Mouse (Mus musculus) heart, embryonic 10.5 days (tissue): ENCODE results near the gene Rrp7a. TPM values are rescaled to one million over a fixed set of nuclear protein-coding genes. Genes with fewer than 3 reads are reported as not detected.
"Not testable (repeated sequence)": the region's sequence is repeated elsewhere in the genome, so short reads cannot be mapped to it uniquely, and the experiment has no call there.

ENCODE experiments used
- DNase-seq: peaks from one replicate; pipeline ENCODE4 v3.0.0-alpha.2; 2017; ENCODE audit warnings: low spot score
- H3K27ac ChIP-seq: fragments of 300-500 bp; sonication (generic); 2 replicates; pipeline ENCODE4 v1.5.1; 2016; ENCODE audit warnings: mild to moderate bottlenecking
- H3K27me3 ChIP-seq: fragments of 300-500 bp; sonication (generic); 2 replicates; pipeline ENCODE4 v1.6.1; 2016; ENCODE audit warnings: mild to moderate bottlenecking; ENCODE audit not compliant: poor library complexity, insufficient read depth, severe bottlenecking
- H3K36me3 ChIP-seq: fragments of 300-500 bp; sonication (generic); 2 replicates; pipeline ENCODE4 v1.6.1; 2016; ENCODE audit warnings: mild to moderate bottlenecking, moderate library complexity
- H3K4me1 ChIP-seq: fragments of 300-500 bp; sonication (generic); 2 replicates; pipeline ENCODE4 v1.6.1; 2016; ENCODE audit warnings: mild to moderate bottlenecking
- H3K4me3 ChIP-seq: fragments of 300-500 bp; sonication (generic); 2 replicates; pipeline ENCODE4 v1.5.1; 2016; ENCODE audit warnings: mild to moderate bottlenecking, moderate library complexity
- H3K9me3 ChIP-seq: fragments of 300-500 bp; sonication (generic); 2 replicates; pipeline ENCODE4 v1.6.1; 2016; ENCODE audit warnings: mild to moderate bottlenecking, moderate library complexity
- WGBS: fragments of 180-500 bp; shearing (Covaris S2); methylation state at CpG from one replicate; pipeline ENCODE4 v1.1.7; 2016; 5-methylcytosine and 5-hydroxymethylcytosine counted together
- polyA plus RNA-seq: library from polyadenylated mRNA; unstranded; fragments of >200 nt; fragmentation: Nextera tagmentation; extraction: Ambion mirVana; gene quantifications from 2 replicates; pipeline ENCODE4 v1.2.1, GENCODE M21; 2016

Rrp7a gene
- polyA plus RNA-seq, 1 experiment from 2014 or later, result 64.6 TPM

DNA sequence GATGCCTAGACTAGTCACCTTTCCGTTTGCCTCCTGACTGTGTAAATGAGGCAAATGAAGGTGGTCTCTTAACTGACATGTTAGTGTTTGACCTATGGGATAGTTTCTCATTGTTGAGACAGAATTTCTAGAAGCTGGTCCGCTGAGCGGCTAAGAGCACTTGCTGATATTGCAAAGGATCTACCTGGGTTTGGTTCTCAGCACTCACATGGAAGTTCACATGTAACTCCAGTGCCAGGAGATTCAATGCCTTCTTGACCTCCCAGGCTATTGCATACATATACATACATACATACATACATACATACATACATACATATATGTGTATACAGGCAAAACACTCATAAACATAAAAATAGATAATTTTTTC lies 27.5 kb upstream of the Rrp7a start:
- H3K4me3 ChIP-seq, result peak overlapping the region; percentile 94
- 22% methylated on average over 3 of the region's 3 CpGs for WGBS
- no peaks in the 10 kb centered on the region for H3K9me3 ChIP-seq

DNA sequence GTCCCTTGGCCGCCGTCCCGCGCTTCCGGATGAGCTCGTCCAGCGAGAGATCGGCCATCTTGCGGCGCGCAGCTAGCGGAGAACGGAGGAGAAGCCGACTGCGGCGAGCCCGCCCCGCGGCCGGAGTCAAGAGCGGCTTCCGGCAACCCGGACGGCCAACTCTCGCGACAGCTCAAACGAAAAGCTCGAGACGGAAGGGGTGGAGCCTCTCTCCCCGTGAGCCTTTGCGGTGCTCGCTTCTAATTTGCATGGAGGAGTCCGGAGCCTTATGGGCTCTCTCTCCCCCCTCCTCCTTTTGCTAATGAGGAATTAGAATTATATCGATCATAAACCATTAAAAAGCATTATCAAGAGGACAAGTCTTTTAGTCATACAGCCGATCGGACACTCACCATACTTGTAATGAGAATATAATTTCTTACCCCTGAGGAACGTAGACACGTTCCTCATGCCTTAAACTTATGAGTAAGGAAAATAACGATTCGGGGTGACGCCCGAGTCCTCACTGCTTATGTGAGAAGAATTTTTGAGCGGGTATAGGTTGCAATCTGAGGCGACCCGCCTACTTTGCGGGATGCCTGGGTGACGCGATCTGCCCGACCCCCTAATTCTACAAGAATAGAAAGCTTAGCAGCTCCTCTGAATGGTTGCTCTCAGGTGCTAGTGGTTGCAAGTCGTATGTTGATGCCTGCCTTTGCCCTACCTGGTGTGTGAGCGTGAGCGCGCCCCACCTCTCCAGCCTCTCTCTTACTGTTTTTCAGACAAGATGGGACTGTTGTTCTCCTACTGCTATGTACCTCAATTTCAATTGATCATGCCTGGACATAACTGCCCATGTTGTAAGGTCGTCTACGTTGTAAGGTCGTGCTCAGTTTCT lies 26.8 kb upstream of the Rrp7a start, which contains the start of gene Poldip3:
TSS of gene Poldip3 (minus strand) at position 189 of the 877 bp plus-strand sequence.
- under 1% methylated on average over 56 of the region's 56 CpGs for WGBS
- peaks cover 12% of the 10 kb centered on the region; the same call in 1 of the 2 replicates for H3K4me1 ChIP-seq
- peak within 1 kb of the TSS; percentile 94 for H3K4me3 ChIP-seq
- peaks cover 44% of the 10 kb centered on the region for H3K36me3 ChIP-seq
- H3K27me3 ChIP-seq, result no peaks in the 10 kb centered on the region
- H3K9me3 ChIP-seq, result no peaks in the 10 kb centered on the region
- peak; percentile 97 for DNase-seq
- peak within 1 kb of the TSS; percentile 98 for H3K27ac ChIP-seq

More for the DNA sequence above, 27.5 kb upstream of the Rrp7a start:
- Histone ChIP-seq H3K27ac (peak overlapping the region; percentile 98), H3K4me1 (peaks cover 7% of the 10 kb centered on the region; the same call in 1 of the 2 replicates), H3K36me3 (peaks cover 42% of the 10 kb centered on the region), H3K27me3 (no peaks in the 10 kb centered on the region)
- no peak for DNase-seq

DNA sequence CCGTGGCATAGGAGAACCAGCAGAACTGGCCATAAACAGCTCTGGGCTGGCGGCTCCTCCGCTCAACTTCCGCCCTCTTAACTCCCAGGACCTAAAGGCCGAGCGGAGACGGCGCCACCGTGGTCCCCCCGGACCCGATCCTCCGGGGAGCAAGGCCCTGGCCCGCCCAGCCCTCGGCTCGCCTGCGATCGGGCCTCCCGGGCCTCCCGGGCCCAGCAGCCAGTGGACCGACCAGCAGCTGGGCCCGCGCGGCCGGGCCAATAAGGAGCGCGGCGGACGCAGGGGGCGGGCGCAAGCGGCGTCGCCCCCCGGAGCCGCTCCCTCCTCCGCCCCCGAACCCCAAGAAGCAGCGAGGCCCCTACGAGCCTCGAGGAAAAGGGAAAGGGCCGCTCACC lies 26.2 kb upstream of the Rrp7a start:
- under 1% methylated on average over 39 of the region's 41 CpGs for WGBS
- Histone ChIP-seq H3K9me3 (no peaks in the 10 kb centered on the region), H3K4me3 (peak overlapping the region; percentile 94), H3K27ac (peak overlapping the region; percentile 98), H3K4me1 (peaks cover 14% of the 10 kb centered on the region; the same call in 1 of the 2 replicates), H3K36me3 (peaks cover 38% of the 10 kb centered on the region), H3K27me3 (no peaks in the 10 kb centered on the region)
- no peak for DNase-seq

DNA sequence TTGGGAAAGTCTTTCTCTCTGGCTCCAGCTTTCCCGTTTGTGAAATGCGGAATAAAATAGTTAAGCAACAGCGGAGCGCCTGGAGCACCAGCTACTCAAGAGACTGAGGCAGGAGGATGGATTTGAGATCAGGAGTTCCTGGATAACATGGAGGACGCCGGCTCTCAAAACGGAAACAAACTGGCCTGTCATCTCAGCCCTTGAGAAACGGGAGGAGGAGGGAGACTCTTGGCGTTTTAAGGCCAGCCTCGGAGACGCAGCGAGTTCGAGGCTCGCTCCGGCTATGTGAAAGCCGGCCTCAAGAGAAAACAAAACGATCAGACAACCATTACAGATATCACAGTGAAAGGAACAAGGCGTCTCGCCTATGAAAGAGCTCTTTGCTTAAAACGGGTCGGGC lies 25.8 kb upstream of the Rrp7a start:
- no peak for DNase-seq
- 4% methylated on average over 21 of the region's 21 CpGs for WGBS
- H3K36me3 ChIP-seq, result peaks cover 34% of the 10 kb centered on the region

DNA sequence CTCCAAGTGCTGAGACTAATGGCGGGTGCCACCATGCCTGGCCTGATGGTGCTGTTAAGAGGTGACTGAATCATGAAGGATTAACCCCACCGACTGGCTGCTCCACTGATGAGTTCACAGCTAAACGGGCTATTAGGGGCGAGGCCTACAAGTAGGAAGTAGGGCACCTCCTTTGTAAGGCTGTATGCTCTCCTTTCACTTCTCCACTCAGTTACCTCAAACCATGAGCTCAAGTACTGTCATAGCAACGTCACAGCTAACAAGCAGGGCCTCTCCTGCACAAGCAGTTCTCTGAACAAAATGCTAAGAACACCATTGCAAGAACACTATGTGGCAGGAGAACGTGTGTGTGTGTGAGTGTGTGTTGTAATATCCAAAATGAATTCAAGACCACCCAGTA lies 22.9 kb upstream of the Rrp7a start:
- Histone ChIP-seq H3K9me3 (no peaks in the 10 kb centered on the region), H3K27me3 (no peaks in the 10 kb centered on the region), H3K4me3 (no peak overlapping the region), H3K4me1 (peaks cover 21% of the 10 kb centered on the region; the same call in 1 of the 2 replicates), H3K27ac (no peak overlapping the region), H3K36me3 (peaks cover 28% of the 10 kb centered on the region)
- WGBS, result 88% methylated on average over 6 of the region's 6 CpGs
- DNase-seq, result no peak

More for the DNA sequence above, 25.8 kb upstream of the Rrp7a start:
- no peaks in the 10 kb centered on the region for H3K9me3 ChIP-seq
- peak overlapping the region; percentile 94 for H3K4me3 ChIP-seq
- H3K4me1 ChIP-seq, result peaks cover 16% of the 10 kb centered on the region; the same call in 1 of the 2 replicates
- H3K27ac ChIP-seq, result peak overlapping the region; percentile 98
- H3K27me3 ChIP-seq, result no peaks in the 10 kb centered on the region

DNA sequence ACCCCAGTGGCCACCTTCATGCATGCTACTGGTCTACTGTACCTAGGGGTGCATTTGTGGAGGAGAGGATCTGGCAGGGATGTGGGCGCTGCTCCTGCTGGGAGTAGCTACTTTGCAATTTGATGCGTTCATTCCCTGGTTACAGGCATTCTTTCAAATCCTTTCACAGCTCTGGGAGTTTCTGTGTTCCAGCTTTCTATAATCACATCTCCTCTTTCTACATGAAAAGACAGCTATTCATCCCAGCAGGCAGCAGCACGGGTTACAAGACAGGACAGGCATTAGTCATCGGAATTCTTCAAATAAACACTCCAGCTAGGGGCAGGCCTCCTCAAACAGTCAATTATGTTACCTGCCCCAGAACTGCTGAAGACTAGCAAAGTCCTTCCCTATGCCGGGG lies 20.3 kb upstream of the Rrp7a start:
- H3K4me1 ChIP-seq, result peaks cover 20% of the 10 kb centered on the region; the same call in 1 of the 2 replicates
- peaks cover 37% of the 10 kb centered on the region for H3K36me3 ChIP-seq
- H3K27me3 ChIP-seq, result no peaks in the 10 kb centered on the region
- no peak overlapping the region for H3K4me3 ChIP-seq
- no peak overlapping the region for H3K27ac ChIP-seq
- WGBS, result 61% methylated on average over 5 of the region's 5 CpGs
- no peak for DNase-seq
- no peaks in the 10 kb centered on the region for H3K9me3 ChIP-seq

DNA sequence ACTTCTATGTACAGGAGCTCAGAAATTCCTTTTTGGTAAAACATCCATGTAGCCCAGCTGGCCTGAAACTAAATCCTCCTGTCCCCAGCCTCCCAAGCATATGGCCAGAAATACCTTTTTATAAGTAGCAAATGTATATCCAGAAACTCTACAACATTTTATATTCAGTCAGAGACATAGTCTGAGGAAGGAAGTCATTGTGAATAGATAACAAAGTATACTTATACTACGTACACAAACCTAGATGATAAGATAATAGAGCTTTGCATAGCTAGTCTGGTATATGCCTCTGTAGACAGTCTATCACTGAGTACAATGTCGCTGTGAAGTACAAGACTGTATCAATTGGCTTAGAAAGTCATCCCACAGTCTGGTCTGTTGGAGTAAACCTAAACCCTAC lies 13.1 kb upstream of the Rrp7a start:
- WGBS, result 74% methylated on average over 2 of the region's 2 CpGs
- Histone ChIP-seq H3K4me3 (no peak overlapping the region), H3K4me1 (peaks cover 3% of the 10 kb centered on the region; the same call in 1 of the 2 replicates), H3K36me3 (peaks cover 81% of the 10 kb centered on the region), H3K27me3 (no peaks in the 10 kb centered on the region), H3K9me3 (no peaks in the 10 kb centered on the region), H3K27ac (no peak overlapping the region)
- DNase-seq, result no peak

DNA sequence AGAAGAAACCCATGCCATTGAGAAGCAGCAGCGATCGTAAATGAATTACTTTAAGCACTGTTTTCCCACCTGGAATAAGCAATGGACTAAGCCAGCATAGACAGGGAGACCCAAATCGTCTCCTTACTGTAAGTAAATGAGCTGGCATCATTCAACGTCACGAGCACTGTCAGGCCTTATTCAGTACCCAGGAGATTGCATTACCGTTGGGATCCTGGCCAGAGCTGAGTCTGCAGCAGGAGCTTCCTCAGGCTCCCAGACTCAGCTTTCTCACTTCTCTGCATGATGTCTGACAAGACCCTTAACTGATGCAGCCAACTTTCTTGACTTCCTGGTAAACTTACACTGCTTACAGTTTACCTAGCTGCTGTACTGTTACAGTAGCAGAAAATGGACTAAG lies 12.1 kb upstream of the Rrp7a start:
- no peak for DNase-seq
- H3K4me3 ChIP-seq, result no peak overlapping the region
- no peaks in the 10 kb centered on the region for H3K4me1 ChIP-seq
- H3K36me3 ChIP-seq, result peaks cover 91% of the 10 kb centered on the region
- 91% methylated on average over 6 of the region's 6 CpGs for WGBS
- no peaks in the 10 kb centered on the region for H3K27me3 ChIP-seq
- H3K9me3 ChIP-seq, result no peaks in the 10 kb centered on the region
- H3K27ac ChIP-seq, result no peak overlapping the region

DNA sequence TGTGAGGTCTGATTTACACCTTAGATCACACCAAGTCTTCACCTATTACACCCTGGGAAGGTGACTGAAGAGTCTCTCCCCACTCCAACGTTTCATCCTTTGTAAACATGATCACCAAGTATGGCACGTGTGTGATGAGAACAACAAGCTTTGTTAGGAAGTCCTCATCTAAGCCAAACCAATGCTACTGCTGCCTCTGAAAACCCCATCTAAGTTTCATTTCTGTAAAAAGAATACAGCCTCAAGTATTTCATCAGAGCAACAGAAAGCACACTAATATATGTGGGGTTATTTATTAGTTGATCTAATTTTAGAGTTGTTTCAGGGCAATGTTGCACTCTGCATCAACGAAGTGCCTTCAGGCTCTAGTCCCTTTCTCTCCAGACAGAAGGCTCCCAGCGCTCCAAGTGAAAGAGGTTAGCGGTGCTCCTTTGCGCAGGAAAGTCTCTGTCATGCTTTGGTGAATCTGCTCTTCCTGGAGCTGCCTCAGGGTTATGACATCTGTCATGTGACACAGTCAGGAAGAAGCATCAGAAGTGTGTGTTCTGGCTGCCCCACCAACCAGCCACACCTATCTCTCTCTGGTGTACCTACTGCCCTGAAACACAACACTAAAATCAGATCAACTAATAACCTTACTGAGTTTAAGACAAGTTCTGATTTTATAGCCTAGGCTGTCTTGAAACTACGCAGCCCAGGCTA lies 7.1 kb upstream of the Rrp7a start:
- no peaks in the 10 kb centered on the region for H3K4me1 ChIP-seq
- no peak overlapping the region for H3K27ac ChIP-seq
- no peak for DNase-seq
- 90% methylated on average over 7 of the region's 7 CpGs for WGBS
- H3K4me3 ChIP-seq, result no peak overlapping the region
- peaks cover 97% of the 10 kb centered on the region for H3K36me3 ChIP-seq
- no peaks in the 10 kb centered on the region for H3K9me3 ChIP-seq
- H3K27me3 ChIP-seq, result no peaks in the 10 kb centered on the region

DNA sequence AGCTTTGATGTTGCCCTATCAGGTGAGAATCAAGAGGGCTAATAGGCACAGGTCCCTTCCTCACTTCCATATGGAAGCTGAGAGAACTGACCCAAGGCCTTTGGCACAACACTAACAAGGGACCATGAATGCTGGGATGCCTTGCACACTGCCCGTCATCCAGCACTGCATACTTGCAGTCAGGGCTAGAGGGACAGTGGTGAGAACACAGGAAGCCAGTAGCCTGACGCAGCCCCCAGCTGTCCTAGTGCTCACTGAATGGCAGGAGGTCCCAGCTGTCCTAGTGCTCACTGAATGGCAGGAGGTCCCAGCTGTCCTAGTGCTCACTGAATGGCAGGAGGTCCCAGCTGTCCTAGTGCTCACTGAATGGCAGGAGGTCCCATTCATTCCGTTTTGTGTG lies 4.4 kb upstream of the Rrp7a start:
- H3K9me3 ChIP-seq, H3K4me3 ChIP-seq, H3K27me3 ChIP-seq, DNase-seq, H3K27ac ChIP-seq, H3K4me1 ChIP-seq: not testable (repeated sequence)
- 86% methylated on average over 3 of the region's 3 CpGs for WGBS
- H3K36me3 ChIP-seq, result peaks cover 72% of the 10 kb centered on the region

DNA sequence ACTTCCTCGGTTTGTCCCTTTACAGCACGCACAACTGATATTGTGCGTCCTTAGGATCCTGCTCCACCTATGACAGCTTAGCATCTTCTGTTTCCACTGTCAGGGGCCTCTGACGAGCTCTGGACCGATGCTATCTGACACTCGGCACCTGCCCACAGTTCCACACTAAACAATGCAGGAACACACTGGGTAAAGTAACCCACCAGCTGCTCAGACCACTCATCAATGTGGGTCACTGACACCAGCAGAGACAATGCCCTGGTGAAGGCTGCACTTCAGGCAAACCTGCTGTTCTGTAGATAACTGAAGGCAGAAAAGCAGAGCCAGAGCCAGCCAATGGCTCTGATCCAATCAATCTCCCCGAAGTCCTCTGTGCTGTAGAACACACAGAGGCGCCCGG lies 4.0 kb upstream of the Rrp7a start:
- no peaks in the 10 kb centered on the region for H3K27me3 ChIP-seq
- no peaks in the 10 kb centered on the region for H3K9me3 ChIP-seq
- DNase-seq, result no peak
- peaks cover 5% of the 10 kb centered on the region for H3K4me1 ChIP-seq
- WGBS, result 91% methylated on average over 9 of the region's 9 CpGs
- no peak overlapping the region for H3K27ac ChIP-seq
- no peak overlapping the region for H3K4me3 ChIP-seq
- H3K36me3 ChIP-seq, result peaks cover 68% of the 10 kb centered on the region

DNA sequence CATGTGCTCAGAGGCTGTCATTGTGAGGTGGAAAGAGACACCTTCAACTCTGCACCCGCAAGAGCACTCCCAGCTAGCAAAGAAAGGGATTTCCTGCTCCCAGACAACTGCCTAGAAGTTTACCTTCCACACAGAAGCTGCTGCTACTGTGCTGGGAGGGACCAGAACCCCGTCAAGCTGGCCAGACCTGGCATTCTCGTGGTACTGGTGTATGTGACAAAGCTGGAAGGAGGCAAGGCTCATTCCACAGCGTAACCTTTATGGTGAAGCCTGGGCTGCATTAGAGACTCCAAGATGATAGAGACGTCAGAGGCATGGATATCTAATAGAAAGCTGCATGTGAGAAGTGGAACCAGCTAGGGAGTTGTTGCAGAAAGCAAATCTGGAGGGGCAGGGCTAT lies 2.0 kb upstream of the Rrp7a start:
- H3K36me3 ChIP-seq, result peaks cover 52% of the 10 kb centered on the region
- H3K4me3 ChIP-seq, result no peak overlapping the region
- H3K27ac ChIP-seq, result no peak overlapping the region
- H3K9me3 ChIP-seq, result no peaks in the 10 kb centered on the region
- no peak for DNase-seq
- 68% methylated on average over 5 of the region's 5 CpGs for WGBS
- peaks cover 8% of the 10 kb centered on the region for H3K4me1 ChIP-seq
- H3K27me3 ChIP-seq, result no peaks in the 10 kb centered on the region
